Mouse (Mus musculus): ENCODE data around the gene Elp1.

- TF ChIP-seq POLR2A (IDR thresholded peaks at IDR 0.05; ENCODE audit: low read depth, low read length): no peak
- no peak for TF ChIP-seq CTCF (IDR thresholded peaks at IDR 0.05; ENCODE audit: extremely low read depth, insufficient read length, insufficient replicate concordance, low read depth, low read length)
These were observed 58.6 kb downstream of the Elp1 start, which contains the start of gene Actl7a for GRCm38 (mm10) chr4:56743363-56744195.
